Mouse (Mus musculus): ENCODE data around the gene Sox5.

DNA sequence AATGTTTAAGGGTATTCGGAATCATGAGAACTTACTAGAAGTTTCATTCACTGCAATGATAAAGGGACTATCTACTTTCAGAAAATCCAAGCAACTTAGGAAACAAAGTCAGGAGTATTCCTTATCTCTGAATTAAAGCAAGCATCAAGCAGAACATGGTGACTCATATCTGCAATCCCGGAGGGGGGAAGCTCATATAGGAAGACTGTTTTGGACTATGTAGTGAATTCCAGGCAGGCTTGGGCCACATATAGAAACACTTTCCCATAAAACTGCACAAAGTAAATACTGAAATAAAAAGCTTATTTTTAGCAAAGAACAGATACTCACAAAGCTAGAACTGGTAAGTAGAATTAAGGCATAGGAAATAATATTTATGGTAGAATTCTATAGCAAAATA is 993.3 kb downstream of the Sox5 start:
- no peak for TF ChIP-seq POLR2A (IDR thresholded peaks at IDR 0.05; ENCODE audit: control insufficient read depth, extremely low read depth, insufficient read depth, low read length, poor library complexity)
- TF ChIP-seq CTCF (IDR thresholded peaks at IDR 0.05; ENCODE audit: borderline replicate concordance, control insufficient read depth, extremely low read depth, insufficient read depth, low read length, poor library complexity) = no peak
